Mouse (Mus musculus): ENCODE measurements around the gene Fbxo36.

DNA sequence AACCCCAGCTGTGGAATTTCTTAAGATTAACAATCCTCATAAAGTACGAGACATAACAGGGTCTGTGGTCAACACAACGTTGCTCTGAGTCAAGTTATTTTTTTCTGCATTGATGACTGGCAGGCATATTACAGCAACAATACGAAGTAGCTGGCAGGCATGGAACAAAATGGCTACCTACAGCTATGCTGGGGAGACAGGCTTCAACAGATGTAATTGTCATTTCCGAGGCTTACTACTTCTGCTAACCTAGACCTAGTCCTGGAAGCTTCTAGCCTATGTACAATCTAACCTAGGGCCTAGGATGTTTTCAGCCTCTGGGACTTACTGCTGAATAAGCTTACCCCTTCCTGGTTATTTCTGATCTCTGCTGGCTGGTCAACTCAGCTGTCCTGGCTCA, 99.8 kb downstream of the Fbxo36 start:
- TF ChIP-seq GATA1 (IDR thresholded peaks at IDR 0.05; ENCODE audit: low read length) (no peak), TAL1 (IDR thresholded peaks at IDR 0.05; ENCODE audit: low read length) (no peak)

Data from erythroblast, embryonic 14.5 days (primary cell).